Mouse (Mus musculus): Measurements from ENCODE around the gene Auts2. TPM values are rescaled to one million over a fixed set of nuclear protein-coding genes. Genes with fewer than 3 reads are reported as not detected.
A peak's percentile ranks its signal among the peaks of the same experiment; 100 is the strongest.

Auts2 gene
- polyA plus RNA-seq, 1 experiment from 2014 or later: 1.8 TPM

GRCm38 (mm10) chr5:132541371-132541931, 1.7 kb downstream of the Auts2 start:
- Histone ChIP-seq H3K27ac (ENCODE audit: low read length) (no peak overlapping the region), H3K27me3 (ENCODE audit: control insufficient read depth, insufficient read depth, low read depth, low read length) (peaks cover 42% of the 10 kb centered on the region), H3K9me3 (replicated peaks; ENCODE audit: control insufficient read depth, low read length) (no peaks in the 10 kb centered on the region), H3K4me3 (ENCODE audit: low read depth, low read length) (peak overlapping the region; percentile 63), H3K9ac (ENCODE audit: low read depth, low read length) (peak overlapping the region; percentile 51), H3K36me3 (ENCODE audit: control insufficient read depth, insufficient read depth) (no peaks in the 10 kb centered on the region), H3K4me1 (ENCODE audit: control insufficient read depth, low read depth, low read length) (no peaks in the 10 kb centered on the region), H3K4me2 (ENCODE audit: low read depth, low read length) (peak overlapping the region; percentile 51)
- ATAC-seq (ENCODE audit: low read depth): no peak
- under 1% methylated on average over 46 of the region's 46 CpGs for WGBS (ENCODE audit: insufficient replicate concordance)

DNA sequence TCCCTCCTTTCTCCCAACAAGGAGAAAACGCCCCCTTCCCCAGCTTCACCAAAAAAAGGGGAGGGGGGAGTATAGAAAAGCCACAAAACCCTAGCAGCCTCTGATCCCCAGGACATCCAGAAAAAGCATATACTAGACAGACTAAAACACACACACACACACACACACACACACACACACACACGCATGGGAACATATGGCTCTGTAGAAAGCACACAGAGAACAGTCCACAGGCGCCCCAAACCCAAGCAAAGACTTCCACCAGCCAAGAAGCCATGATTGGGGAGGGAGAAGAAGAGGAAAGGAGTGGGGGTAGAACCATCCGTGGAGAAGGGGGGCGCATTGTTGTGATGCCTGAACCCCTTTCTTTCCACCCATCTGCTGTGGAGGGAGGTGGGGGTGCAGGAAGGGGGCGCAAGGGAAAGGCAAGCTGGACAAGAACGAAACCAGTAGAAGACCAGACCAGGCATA, 2.3 kb downstream of the Auts2 start:
- Histone ChIP-seq H3K4me3 (ENCODE audit: low read depth, low read length) (peak overlapping the region; percentile 63), H3K9me3 (replicated peaks; ENCODE audit: control insufficient read depth, low read length) (no peaks in the 10 kb centered on the region), H3K27me3 (ENCODE audit: control insufficient read depth, insufficient read depth, low read depth, low read length) (peaks cover 42% of the 10 kb centered on the region), H3K9ac (ENCODE audit: low read depth, low read length) (peak overlapping the region; percentile 51; the same call in 1 of the 2 replicates), H3K36me3 (ENCODE audit: control insufficient read depth, insufficient read depth) (no peaks in the 10 kb centered on the region), H3K27ac (ENCODE audit: low read length) (no peak overlapping the region), H3K4me1 (ENCODE audit: control insufficient read depth, low read depth, low read length) (no peaks in the 10 kb centered on the region), H3K4me2 (ENCODE audit: low read depth, low read length) (peak overlapping the region; percentile 51)
- ATAC-seq (ENCODE audit: low read depth): no peak
- 17% methylated on average over 6 of the region's 7 CpGs for WGBS (ENCODE audit: insufficient replicate concordance)

DNA sequence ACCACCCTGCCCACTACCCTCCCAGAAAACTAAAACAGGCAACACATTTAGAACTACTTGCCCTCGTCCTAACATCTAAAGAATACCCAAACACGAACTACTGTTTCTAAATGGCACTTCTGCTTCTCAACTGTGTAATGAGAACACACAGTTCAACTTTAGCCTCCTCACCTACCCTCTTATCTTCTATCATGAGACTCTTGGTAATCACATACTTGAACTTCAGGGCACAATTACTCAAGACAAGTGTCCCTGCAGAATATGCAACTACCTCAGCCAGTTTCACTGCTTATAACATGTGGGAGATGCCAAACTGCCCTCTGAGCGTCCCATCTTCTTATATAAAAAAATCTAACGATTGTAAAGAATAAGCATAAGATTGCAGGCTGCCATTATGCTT, 5.7 kb downstream of the Auts2 start:
- Histone ChIP-seq H3K9ac (ENCODE audit: low read depth, low read length) (no peak overlapping the region), H3K9me3 (replicated peaks; ENCODE audit: control insufficient read depth, low read length) (no peaks in the 10 kb centered on the region), H3K27ac (ENCODE audit: low read length) (no peak overlapping the region), H3K36me3 (ENCODE audit: control insufficient read depth, insufficient read depth) (no peaks in the 10 kb centered on the region), H3K4me3 (ENCODE audit: low read depth, low read length) (no peak overlapping the region), H3K27me3 (ENCODE audit: control insufficient read depth, insufficient read depth, low read depth, low read length) (peaks cover 19% of the 10 kb centered on the region), H3K4me1 (ENCODE audit: control insufficient read depth, low read depth, low read length) (no peaks in the 10 kb centered on the region), H3K4me2 (ENCODE audit: low read depth, low read length) (no peak overlapping the region)
- ATAC-seq (ENCODE audit: low read depth): no peak
- 51% methylated on average over 4 of the region's 4 CpGs for WGBS (ENCODE audit: insufficient replicate concordance)

GRCm38 (mm10) chr5:132526395-132526794, 16.7 kb downstream of the Auts2 start:
- no peak overlapping the region for H3K4me3 ChIP-seq (ENCODE audit: low read depth, low read length)
- H3K4me1 ChIP-seq (ENCODE audit: control insufficient read depth, low read depth, low read length): no peaks in the 10 kb centered on the region; the same call in 1 of the 2 replicates
- no peaks in the 10 kb centered on the region for H3K9me3 ChIP-seq (replicated peaks; ENCODE audit: control insufficient read depth, low read length)
- H3K9ac ChIP-seq (ENCODE audit: low read depth, low read length): no peak overlapping the region
- no peak overlapping the region for H3K4me2 ChIP-seq (ENCODE audit: low read depth, low read length)
- H3K27ac ChIP-seq (ENCODE audit: low read length): no peak overlapping the region
- WGBS (ENCODE audit: insufficient replicate concordance): 64% methylated on average over 3 of the region's 3 CpGs
- no peaks in the 10 kb centered on the region for H3K36me3 ChIP-seq (ENCODE audit: control insufficient read depth, insufficient read depth)
- no peaks in the 10 kb centered on the region for H3K27me3 ChIP-seq (ENCODE audit: control insufficient read depth, insufficient read depth, low read depth, low read length)
- no peak for ATAC-seq (ENCODE audit: low read depth)

DNA sequence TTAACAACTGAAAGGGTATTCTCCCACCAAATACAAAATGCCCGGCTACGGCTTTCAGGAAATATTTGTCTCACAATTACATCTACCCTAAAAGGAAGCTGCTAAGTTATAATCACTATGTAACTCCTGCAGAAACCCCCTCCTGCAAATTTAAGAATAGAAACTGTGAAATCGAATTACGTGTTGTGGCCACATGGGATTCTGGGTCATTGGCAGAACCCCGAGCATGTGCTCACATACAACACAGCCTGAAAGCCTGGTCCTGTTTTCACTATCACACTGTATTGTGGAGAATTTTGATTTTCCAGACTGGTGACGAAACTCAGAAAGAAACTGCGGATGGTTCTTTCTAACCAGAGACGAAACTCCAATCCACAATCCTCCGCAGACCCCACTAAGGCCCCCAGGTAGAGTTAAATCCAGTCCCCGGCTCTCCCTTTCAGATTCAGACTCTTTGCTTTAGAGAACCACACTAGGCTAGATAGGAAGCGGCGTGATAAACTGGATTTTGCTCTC, 21.7 kb downstream of the Auts2 start:
- Histone ChIP-seq H3K9ac (ENCODE audit: low read depth, low read length) (no peak overlapping the region), H3K36me3 (ENCODE audit: control insufficient read depth, insufficient read depth) (no peaks in the 10 kb centered on the region), H3K4me3 (ENCODE audit: low read depth, low read length) (no peak overlapping the region), H3K27me3 (ENCODE audit: control insufficient read depth, insufficient read depth, low read depth, low read length) (no peaks in the 10 kb centered on the region), H3K27ac (ENCODE audit: low read length) (no peak overlapping the region), H3K4me2 (ENCODE audit: low read depth, low read length) (no peak overlapping the region), H3K9me3 (replicated peaks; ENCODE audit: control insufficient read depth, low read length) (no peaks in the 10 kb centered on the region), H3K4me1 (ENCODE audit: control insufficient read depth, low read depth, low read length) (no peaks in the 10 kb centered on the region)
- ATAC-seq (ENCODE audit: low read depth): no peak
- 65% methylated on average over 12 of the region's 12 CpGs for WGBS (ENCODE audit: insufficient replicate concordance)

DNA sequence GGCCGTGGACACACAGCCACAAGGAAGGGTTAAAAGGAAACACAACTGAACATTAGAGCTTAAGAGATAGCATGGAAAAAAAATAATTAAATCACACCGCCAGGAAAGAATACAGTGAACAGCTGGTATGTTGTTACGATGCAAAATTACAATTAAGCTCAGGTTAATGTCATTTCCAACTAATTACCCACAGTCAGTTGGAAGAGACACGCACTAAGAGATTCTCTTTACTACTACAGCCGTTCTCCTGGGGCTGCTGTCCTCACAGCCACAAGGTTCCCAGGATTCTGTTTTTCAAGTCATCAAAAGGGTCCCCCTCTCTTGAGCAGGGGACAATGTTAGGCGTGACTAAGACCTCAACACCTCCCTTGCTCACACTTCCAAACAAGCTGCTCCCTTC, 25.3 kb downstream of the Auts2 start:
- H3K9me3 ChIP-seq (replicated peaks; ENCODE audit: control insufficient read depth, low read length): no peaks in the 10 kb centered on the region
- H3K36me3 ChIP-seq (ENCODE audit: control insufficient read depth, insufficient read depth): no peaks in the 10 kb centered on the region
- no peak overlapping the region for H3K4me2 ChIP-seq (ENCODE audit: low read depth, low read length)
- ATAC-seq (ENCODE audit: low read depth): no peak
- H3K4me3 ChIP-seq (ENCODE audit: low read depth, low read length): no peak overlapping the region
- H3K9ac ChIP-seq (ENCODE audit: low read depth, low read length): no peak overlapping the region
- 56% methylated on average over 6 of the region's 6 CpGs for WGBS (ENCODE audit: insufficient replicate concordance)
- H3K4me1 ChIP-seq (ENCODE audit: control insufficient read depth, low read depth, low read length): no peaks in the 10 kb centered on the region
- no peak overlapping the region for H3K27ac ChIP-seq (ENCODE audit: low read length)
- H3K27me3 ChIP-seq (ENCODE audit: control insufficient read depth, insufficient read depth, low read depth, low read length): no peaks in the 10 kb centered on the region

DNA sequence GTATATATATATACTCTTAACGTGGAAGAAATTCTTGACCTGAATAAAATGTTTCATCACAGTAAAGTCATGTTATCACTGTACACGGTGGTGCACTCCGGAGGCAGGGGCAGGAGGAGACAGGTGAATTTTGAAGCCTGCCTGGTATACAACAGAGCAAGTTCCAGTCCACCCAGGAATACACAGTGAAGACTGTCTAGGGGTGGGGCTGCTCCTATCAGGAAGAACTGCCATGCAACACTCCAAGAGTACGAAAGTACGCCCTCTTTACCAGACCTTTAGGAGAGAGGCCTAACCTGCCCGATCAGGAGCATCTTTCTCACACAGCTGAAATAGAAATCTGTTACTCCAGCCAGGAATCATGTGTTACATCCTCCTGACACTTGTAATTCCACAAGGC, 28.6 kb downstream of the Auts2 start:
- no peak overlapping the region for H3K4me3 ChIP-seq (ENCODE audit: low read depth, low read length)
- no peaks in the 10 kb centered on the region; the same call in 1 of the 2 replicates for H3K4me1 ChIP-seq (ENCODE audit: control insufficient read depth, low read depth, low read length)
- no peak overlapping the region for H3K27ac ChIP-seq (ENCODE audit: low read length)
- WGBS (ENCODE audit: insufficient replicate concordance): 67% methylated on average over 6 of the region's 6 CpGs
- no peak for ATAC-seq (ENCODE audit: low read depth)
- H3K9ac ChIP-seq (ENCODE audit: low read depth, low read length): no peak overlapping the region
- no peaks in the 10 kb centered on the region for H3K27me3 ChIP-seq (ENCODE audit: control insufficient read depth, insufficient read depth, low read depth, low read length)
- no peak overlapping the region for H3K4me2 ChIP-seq (ENCODE audit: low read depth, low read length)
- no peaks in the 10 kb centered on the region for H3K36me3 ChIP-seq (ENCODE audit: control insufficient read depth, insufficient read depth)
- H3K9me3 ChIP-seq (replicated peaks; ENCODE audit: control insufficient read depth, low read length): no peaks in the 10 kb centered on the region

DNA sequence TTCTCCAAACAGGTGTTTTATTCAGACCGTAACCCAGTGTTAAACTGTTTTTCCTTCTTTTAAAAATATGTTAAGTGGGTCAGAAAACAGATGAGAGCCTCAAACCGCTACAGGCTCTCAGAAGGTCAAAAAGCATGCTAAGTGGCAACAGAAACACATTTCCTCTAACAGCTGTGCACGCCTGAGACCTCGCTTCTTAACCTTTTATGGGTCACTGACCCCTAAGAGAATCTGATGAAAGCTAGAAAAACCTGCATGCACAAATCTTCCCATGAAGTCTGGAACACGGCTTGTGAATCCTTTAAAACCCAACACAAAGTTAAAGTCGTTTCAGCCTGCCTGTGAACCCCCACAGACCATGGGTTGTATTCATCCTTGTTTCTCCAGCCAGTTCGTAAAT, 29.9 kb downstream of the Auts2 start:
- WGBS (ENCODE audit: insufficient replicate concordance): 63% methylated on average over 7 of the region's 7 CpGs
- no peak overlapping the region for H3K4me2 ChIP-seq (ENCODE audit: low read depth, low read length)
- no peaks in the 10 kb centered on the region; the same call in 1 of the 2 replicates for H3K4me1 ChIP-seq (ENCODE audit: control insufficient read depth, low read depth, low read length)
- no peaks in the 10 kb centered on the region for H3K27me3 ChIP-seq (ENCODE audit: control insufficient read depth, insufficient read depth, low read depth, low read length)
- no peaks in the 10 kb centered on the region for H3K9me3 ChIP-seq (replicated peaks; ENCODE audit: control insufficient read depth, low read length)
- H3K4me3 ChIP-seq (ENCODE audit: low read depth, low read length): no peak overlapping the region
- no peaks in the 10 kb centered on the region for H3K36me3 ChIP-seq (ENCODE audit: control insufficient read depth, insufficient read depth)
- no peak overlapping the region for H3K27ac ChIP-seq (ENCODE audit: low read length)
- ATAC-seq (ENCODE audit: low read depth): no peak
- no peak overlapping the region for H3K9ac ChIP-seq (ENCODE audit: low read depth, low read length)

- Histone ChIP-seq H3K9ac (ENCODE audit: low read depth, low read length) (no peak overlapping the region), H3K36me3 (ENCODE audit: control insufficient read depth, insufficient read depth) (no peaks in the 10 kb centered on the region), H3K4me1 (ENCODE audit: control insufficient read depth, low read depth, low read length) (no peaks in the 10 kb centered on the region; the same call in 1 of the 2 replicates), H3K9me3 (replicated peaks; ENCODE audit: control insufficient read depth, low read length) (no peaks in the 10 kb centered on the region), H3K4me2 (ENCODE audit: low read depth, low read length) (no peak overlapping the region), H3K27me3 (ENCODE audit: control insufficient read depth, insufficient read depth, low read depth, low read length) (no peaks in the 10 kb centered on the region), H3K27ac (ENCODE audit: low read length) (no peak overlapping the region), H3K4me3 (ENCODE audit: low read depth, low read length) (no peak overlapping the region)
- no peak for ATAC-seq (ENCODE audit: low read depth)
- 51% methylated on average over 9 of the region's 9 CpGs for WGBS (ENCODE audit: insufficient replicate concordance)
Measured at GRCm38 (mm10) chr5:132509464-132509885, 33.7 kb downstream of the Auts2 start.
